Mouse (Mus musculus) neural tube, embryonic 14.5 days (tissue): ENCODE data around the gene Plin5. TPM values are rescaled to one million over a fixed set of nuclear protein-coding genes. Genes with fewer than 3 reads are reported as not detected.

Experiments used
- ATAC-seq: fragments of 200-750 bp; cut with Nextera tagmentation; 2 replicates; pipeline ENCODE4 v1.8.0; 2017; ENCODE audit warnings: low read depth, mild to moderate bottlenecking, moderate TSS enrichment, moderate library complexity
- H3K27ac ChIP-seq: fragments of 300-500 bp; sonication (generic); 2 replicates; pipeline ENCODE4 v1.5.1; 2014; ENCODE audit warnings: low read depth, mild to moderate bottlenecking, control low read depth, low read length, moderate library complexity, mixed read lengths
- H3K27me3 ChIP-seq: fragments of 300-500 bp; sonication (generic); 2 replicates; pipeline ENCODE4 v1.6.1; 2014; ENCODE audit warnings: low read length; ENCODE audit not compliant: control insufficient read depth, insufficient read depth
- H3K36me3 ChIP-seq: fragments of 300-500 bp; sonication (generic); 2 replicates; pipeline ENCODE4 v1.6.1; 2014; ENCODE audit warnings: low read length, mixed read lengths; ENCODE audit not compliant: control insufficient read depth, insufficient read depth
- H3K4me1 ChIP-seq: fragments of 300-500 bp; sonication (generic); 2 replicates; pipeline ENCODE4 v1.6.1; 2014; ENCODE audit warnings: low read length; ENCODE audit not compliant: control insufficient read depth, insufficient read depth
- H3K4me2 ChIP-seq: fragments of 300-500 bp; sonication (generic); 2 replicates; pipeline ENCODE4 v1.6.1; 2014; ENCODE audit warnings: mild to moderate bottlenecking, low read depth, low read length, control low read depth
- H3K4me3 ChIP-seq: fragments of 300-500 bp; sonication (generic); 2 replicates; pipeline ENCODE4 v1.5.1; 2014; ENCODE audit warnings: low read depth, low read length, control low read depth, mixed read lengths
- H3K9ac ChIP-seq: fragments of 300-500 bp; sonication (generic); replicated peaks from 2 replicates; pipeline ENCODE4 v1.6.1; 2014; ENCODE audit warnings: low read depth, mild to moderate bottlenecking, control low read depth, low read length, mixed read lengths
- H3K9me3 ChIP-seq: fragments of 300-500 bp; sonication (generic); 2 replicates; pipeline ENCODE4 v1.6.1; 2016; ENCODE audit warnings: low read length; ENCODE audit not compliant: control insufficient read depth
- WGBS: fragments of 180-500 bp; shearing (Covaris S2); extraction: QIAGEN DNeasy Blood & Tissue Kit; methylation state at CpG from one replicate; pipeline ENCODE4 v1.1.7; 2014; 5-methylcytosine and 5-hydroxymethylcytosine counted together
- polyA plus RNA-seq: library from polyadenylated mRNA; unstranded; fragments of >200 nt; fragmentation: Nextera tagmentation; extraction: Ambion mirVana; gene quantifications from 2 replicates; pipeline ENCODE4 v1.2.1, GENCODE M21; 2014

Gene Plin5
- polyA plus RNA-seq, 1 experiment from 2014 or later, result 1.9 TPM

DNA sequence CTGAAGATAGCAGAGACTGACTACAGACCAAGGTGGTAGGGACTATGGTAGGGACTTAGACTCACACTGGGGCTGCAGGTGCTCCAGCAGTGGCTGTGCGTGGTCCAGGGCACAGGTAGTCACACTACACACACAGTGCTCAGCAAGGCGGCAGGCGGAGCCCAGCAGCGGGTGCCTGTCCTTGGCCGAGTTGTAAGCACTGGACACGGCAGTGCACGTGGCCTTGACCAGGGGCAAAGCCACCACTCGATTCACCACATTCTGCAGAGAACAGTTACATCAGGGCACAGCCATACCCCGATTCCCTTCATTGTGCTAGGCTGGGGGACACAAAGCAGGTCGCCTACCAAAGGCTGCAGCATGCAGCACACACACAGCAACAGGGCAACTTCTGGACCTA lies 1.2 kb downstream of the Plin5 start:
- no peak overlapping the region for H3K4me2 ChIP-seq
- no peaks in the 10 kb centered on the region for H3K36me3 ChIP-seq
- no peaks in the 10 kb centered on the region for H3K4me1 ChIP-seq
- H3K27me3 ChIP-seq, result peaks cover 28% of the 10 kb centered on the region
- no peaks in the 10 kb centered on the region for H3K9me3 ChIP-seq
- H3K27ac ChIP-seq, result no peak overlapping the region
- ATAC-seq, result no peak
- no peak overlapping the region for H3K4me3 ChIP-seq
- no peak overlapping the region for H3K9ac ChIP-seq
- 81% methylated on average over 10 of the region's 10 CpGs for WGBS

DNA sequence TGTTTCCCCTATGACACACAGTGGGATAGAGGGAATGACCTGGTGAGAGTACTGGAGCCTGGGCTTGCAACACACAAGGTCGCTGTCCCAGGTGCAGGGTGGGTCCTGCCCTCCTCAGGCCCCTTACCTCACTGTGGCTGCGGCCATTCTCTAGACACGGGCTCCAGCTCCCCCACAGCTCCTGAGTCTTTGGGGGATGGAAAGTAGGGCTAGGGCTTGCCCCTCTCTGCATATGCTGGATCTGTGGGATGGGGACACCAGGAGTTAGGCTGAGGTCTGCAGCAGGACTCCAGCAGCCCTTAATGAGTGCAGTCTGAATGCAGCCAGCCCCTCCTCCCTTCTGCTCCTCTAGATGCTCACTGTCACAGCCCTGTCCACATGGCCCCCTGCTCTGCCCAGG lies 4.7 kb downstream of the Plin5 start:
- Histone ChIP-seq H3K9me3 (no peaks in the 10 kb centered on the region), H3K4me1 (no peaks in the 10 kb centered on the region), H3K4me2 (no peak overlapping the region), H3K4me3 (no peak overlapping the region), H3K36me3 (no peaks in the 10 kb centered on the region), H3K27ac (no peak overlapping the region), H3K27me3 (no peaks in the 10 kb centered on the region), H3K9ac (no peak overlapping the region)
- 75% methylated on average over 3 of the region's 3 CpGs for WGBS
- ATAC-seq, result peak; percentile 9; the same call in 1 of the 2 replicates

DNA sequence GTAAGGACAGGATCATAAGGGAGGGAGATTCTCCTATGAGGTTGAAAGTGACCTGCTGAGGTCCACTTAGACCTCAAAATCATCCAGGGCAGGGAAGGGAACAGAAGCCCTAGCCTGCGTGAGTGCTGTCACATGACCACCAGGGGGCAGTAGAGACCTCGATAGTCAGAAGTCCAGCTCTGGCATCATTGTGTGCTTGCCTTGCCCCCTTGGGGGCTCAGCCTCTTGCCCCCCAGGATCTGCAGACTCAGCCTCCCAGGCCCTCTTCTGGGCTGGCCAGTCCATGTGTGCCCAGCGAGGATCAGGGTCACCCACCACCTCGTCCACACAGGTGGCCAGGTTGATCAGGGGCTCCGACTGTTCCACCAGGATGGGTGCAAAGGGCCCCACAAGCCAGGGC lies 5.5 kb downstream of the Plin5 start:
- Histone ChIP-seq H3K27ac (no peak overlapping the region), H3K27me3 (no peaks in the 10 kb centered on the region), H3K4me2 (no peak overlapping the region), H3K4me1 (no peaks in the 10 kb centered on the region), H3K9ac (no peak overlapping the region), H3K36me3 (no peaks in the 10 kb centered on the region), H3K9me3 (no peaks in the 10 kb centered on the region), H3K4me3 (no peak overlapping the region)
- WGBS, result 44% methylated on average over 5 of the region's 5 CpGs
- ATAC-seq, result peak; percentile 32; the same call in 1 of the 2 replicates

DNA sequence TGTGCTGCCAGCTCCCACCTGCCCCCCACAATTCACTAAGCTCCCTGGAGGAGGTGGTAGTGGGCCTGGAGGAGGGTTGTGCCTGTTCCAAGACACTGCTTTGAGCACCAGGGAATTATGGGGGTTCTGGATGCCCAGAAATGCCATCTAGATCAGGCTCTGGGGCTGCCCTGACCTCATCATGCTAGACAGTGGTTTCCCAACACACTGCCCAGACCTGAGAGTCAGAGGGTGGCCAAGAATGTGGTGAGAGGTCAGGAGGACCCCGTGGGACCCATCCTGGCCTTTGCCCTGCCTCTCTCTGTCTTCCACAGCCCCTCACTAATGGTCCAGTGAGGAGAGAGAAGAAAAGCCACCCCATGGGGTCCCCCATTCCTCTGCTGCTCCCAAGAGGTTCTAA lies 6.4 kb downstream of the Plin5 start:
- Histone ChIP-seq H3K27me3 (no peaks in the 10 kb centered on the region), H3K4me2 (no peak overlapping the region), H3K27ac (no peak overlapping the region), H3K36me3 (no peaks in the 10 kb centered on the region), H3K9ac (no peak overlapping the region), H3K4me3 (no peak overlapping the region), H3K4me1 (no peaks in the 10 kb centered on the region), H3K9me3 (no peaks in the 10 kb centered on the region)
- ATAC-seq, result no peak
- WGBS, result 42% methylated on average over 1 of the region's 1 CpGs

DNA sequence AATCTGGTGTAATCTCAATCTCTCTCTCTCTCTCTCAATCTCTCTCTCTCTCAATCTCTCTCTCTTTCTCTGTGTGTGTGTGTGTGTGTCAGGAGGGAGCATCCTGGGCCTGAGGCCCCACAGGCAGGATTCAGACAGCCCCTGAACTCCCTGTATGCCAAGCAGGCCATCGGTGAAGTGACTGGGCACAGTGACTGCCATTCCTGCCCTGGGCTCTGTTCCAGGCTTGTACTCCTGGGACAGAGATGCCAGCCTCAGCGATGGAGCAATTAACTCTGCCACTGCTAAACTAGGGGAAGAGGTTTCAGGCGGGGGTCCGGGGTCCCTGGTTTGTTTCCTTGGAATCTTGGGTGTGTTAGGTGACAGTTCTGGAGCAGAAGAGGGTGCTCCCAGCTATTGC lies 6.8 kb downstream of the Plin5 start:
- 50% methylated on average over 4 of the region's 4 CpGs for WGBS
- no peaks in the 10 kb centered on the region for H3K4me1 ChIP-seq
- ATAC-seq, result no peak

DNA sequence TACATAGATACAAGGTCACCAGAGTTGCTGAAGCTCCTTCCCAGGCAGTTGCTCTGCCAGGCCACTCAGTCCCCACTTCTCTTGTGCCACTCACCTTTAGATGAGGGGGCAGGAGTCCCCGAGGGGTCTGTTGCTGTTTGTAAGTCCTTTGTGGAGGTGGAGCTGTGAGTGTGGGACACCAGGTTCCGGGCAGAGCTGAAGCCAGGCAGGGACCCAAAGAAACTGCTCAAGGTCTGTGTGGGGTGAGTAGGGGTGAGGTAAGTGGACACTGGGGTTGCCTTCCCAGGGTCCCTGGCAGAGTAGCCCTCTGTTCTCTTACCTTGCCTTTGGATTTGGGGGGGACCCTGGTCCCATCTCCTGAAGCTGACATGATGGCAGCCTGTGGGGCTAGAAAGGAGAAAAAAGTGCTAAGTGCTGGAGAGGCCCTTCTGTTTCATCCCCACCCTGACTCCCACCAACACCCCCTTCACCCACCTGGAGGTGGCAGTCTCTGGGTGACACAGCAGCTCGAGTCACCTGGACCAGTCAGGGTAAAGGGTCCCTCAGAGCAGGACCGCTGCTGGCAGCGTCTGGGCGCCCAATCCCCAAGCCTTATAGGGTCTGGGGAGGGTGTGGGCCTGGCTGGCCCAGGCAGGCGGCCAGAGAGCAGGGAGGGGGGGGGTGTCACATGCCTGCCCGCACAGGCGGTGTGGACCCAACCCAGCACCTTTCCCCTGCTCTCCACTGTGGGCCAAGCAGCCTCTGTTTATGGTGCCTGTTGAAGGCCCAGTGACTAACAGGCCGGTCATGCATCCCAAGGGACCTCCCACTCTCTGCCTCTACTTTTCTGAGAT lies 8.0 kb downstream of the Plin5 start, which contains the start of gene Plin4:
Gene Plin4, minus strand, starts transcription at position 585 of the 833 bp plus-strand sequence.
- Histone ChIP-seq H3K4me1 (no peaks in the 10 kb centered on the region), H3K27ac (no peak within 1 kb of the TSS), H3K9ac (no peak within 1 kb of the TSS)

More for the DNA sequence above, 6.8 kb downstream of the Plin5 start:
- Histone ChIP-seq H3K4me3 (no peak overlapping the region), H3K4me2 (no peak overlapping the region), H3K27ac (no peak overlapping the region), H3K36me3 (no peaks in the 10 kb centered on the region), H3K9me3 (no peaks in the 10 kb centered on the region), H3K27me3 (no peaks in the 10 kb centered on the region), H3K9ac (no peak overlapping the region)

DNA sequence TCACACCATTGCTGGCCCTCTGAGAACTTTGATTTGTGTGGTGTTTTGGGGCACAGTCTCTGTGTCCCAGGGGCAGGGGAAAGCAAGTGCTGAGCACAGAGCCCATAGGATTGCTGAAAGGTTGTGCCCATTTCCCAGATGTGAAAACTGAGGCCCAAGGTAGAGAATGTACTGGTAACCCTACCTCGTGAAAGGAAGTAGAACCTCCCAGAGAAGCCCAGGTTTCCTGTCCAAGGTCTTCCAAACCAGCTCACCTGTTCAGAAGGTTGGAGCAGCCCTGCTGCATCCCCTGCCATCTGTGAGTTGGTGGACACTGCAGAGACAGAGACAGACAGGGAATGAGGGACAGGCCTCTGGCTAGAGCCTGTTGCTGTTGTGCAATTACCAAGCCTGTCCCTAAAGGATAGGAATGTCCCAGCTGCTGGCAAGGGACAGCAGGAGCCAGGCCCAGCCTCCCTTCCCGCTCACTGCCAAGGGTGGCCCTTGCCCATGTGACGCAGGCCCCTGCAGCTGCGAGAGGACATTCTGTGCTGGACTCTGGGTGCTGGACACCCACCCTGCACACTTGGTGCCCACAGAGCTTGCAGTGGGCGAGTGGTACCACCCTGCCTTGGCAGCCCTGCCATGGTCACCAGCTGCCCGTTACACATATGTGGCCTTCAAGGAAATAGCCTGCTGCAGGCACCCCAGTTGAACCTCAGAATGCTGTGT lies 8.9 kb downstream of the Plin5 start:
- Histone ChIP-seq H3K4me1 (no peaks in the 10 kb centered on the region), H3K27ac (no peak overlapping the region), H3K9ac (no peak overlapping the region), H3K4me3 (no peak overlapping the region), H3K9me3 (no peaks in the 10 kb centered on the region), H3K36me3 (no peaks in the 10 kb centered on the region), H3K4me2 (no peak overlapping the region), H3K27me3 (no peaks in the 10 kb centered on the region)
- ATAC-seq, result no peak
- 78% methylated on average over 6 of the region's 6 CpGs for WGBS

More for the DNA sequence above, 8.0 kb downstream of the Plin5 start, which contains the start of gene Plin4:
- Histone ChIP-seq H3K27me3 (no peaks in the 10 kb centered on the region), H3K36me3 (no peaks in the 10 kb centered on the region), H3K4me3 (no peak within 1 kb of the TSS), H3K9me3 (no peaks in the 10 kb centered on the region), H3K4me2 (no peak within 1 kb of the TSS)
- no peak for ATAC-seq
- WGBS, result 61% methylated on average over 10 of the region's 10 CpGs

DNA sequence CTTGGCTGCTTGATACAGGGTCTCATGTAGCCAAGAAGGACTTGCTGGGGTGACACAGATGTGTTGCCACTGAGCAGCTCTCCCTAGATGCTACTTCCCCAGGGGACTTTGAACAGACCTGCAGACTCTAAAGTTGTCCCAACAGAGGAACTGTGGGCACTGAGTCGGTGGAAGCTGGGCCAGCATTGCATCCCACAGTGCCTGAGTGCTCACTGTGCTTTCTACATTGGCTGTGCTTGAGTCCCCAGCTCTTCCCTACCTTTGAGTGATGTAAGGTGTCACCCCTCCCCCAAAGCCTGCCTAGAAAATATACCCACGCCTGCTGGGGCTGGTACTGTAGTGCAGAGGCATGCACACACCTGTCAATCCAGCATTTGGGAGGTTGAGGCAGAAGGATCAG lies 9.7 kb downstream of the Plin5 start:
- Histone ChIP-seq H3K9me3 (no peaks in the 10 kb centered on the region), H3K4me2 (no peak overlapping the region), H3K4me1 (no peaks in the 10 kb centered on the region), H3K27me3 (no peaks in the 10 kb centered on the region), H3K4me3 (no peak overlapping the region), H3K36me3 (0 out of 2 replicates have a peak, but pooled peaks cover 5% of the 10 kb centered on the region), H3K9ac (no peak overlapping the region), H3K27ac (no peak overlapping the region)
- 79% methylated on average over 2 of the region's 2 CpGs for WGBS
- ATAC-seq, result no peak

DNA sequence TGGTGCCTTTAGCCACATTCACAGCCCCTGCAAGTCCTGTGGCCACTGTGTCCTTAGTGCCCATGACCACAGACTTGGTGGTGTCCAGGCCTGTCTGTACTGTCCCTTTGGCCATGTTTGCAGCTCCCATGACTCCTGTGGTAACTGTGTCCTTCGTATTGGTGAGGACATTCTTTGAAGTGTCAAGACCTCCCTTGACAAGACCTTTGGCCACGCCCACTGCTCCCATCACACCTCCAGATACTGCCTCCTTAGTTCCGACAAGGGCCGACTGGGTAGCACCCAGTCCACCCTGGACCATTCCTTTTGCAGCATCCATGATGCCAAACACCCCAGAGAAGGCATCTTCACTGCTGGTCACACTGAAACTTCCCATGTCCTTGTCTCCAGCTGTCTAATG lies 10.4 kb downstream of the Plin5 start:
- Histone ChIP-seq H3K4me2 (no peak overlapping the region), H3K9me3 (no peaks in the 10 kb centered on the region), H3K9ac (no peak overlapping the region), H3K4me3 (no peak overlapping the region), H3K4me1 (no peaks in the 10 kb centered on the region), H3K36me3 (peaks cover 11% of the 10 kb centered on the region), H3K27me3 (no peaks in the 10 kb centered on the region), H3K27ac (no peak overlapping the region)
- 78% methylated on average over 4 of the region's 4 CpGs for WGBS
- ATAC-seq, result no peak
